Mouse (Mus musculus) embryonic facial prominence, embryonic 14.5 days (tissue): Measurements from ENCODE around the gene Twnk. TPM values are rescaled to one million over a fixed set of nuclear protein-coding genes. Genes with fewer than 3 reads are reported as not detected.

Experiments used
- ATAC-seq: fragments of 200-750 bp; cut with Nextera tagmentation; 2 replicates; pipeline ENCODE4 v1.8.0; 2017; ENCODE audit warnings: low read depth, moderate number of reproducible peaks, moderate TSS enrichment
- DNase-seq: peaks from one replicate; pipeline ENCODE4 v3.0.0-alpha.2; 2015; ENCODE audit warnings: low spot score
- H3K27ac ChIP-seq: fragments of 300-500 bp; sonication (generic); replicated peaks from 2 replicates; pipeline ENCODE4 v1.5.1; 2014; ENCODE audit warnings: low read depth, mild to moderate bottlenecking, low read length, moderate library complexity
- H3K27me3 ChIP-seq: fragments of 300-500 bp; sonication (generic); replicated peaks from 2 replicates; pipeline ENCODE4 v1.6.1; 2014; ENCODE audit warnings: low read length; ENCODE audit not compliant: control insufficient read depth, insufficient read depth
- H3K36me3 ChIP-seq: fragments of 300-500 bp; sonication (generic); 2 replicates; pipeline ENCODE4 v1.6.1; 2014; ENCODE audit warnings: low read length, mixed read lengths; ENCODE audit not compliant: control insufficient read depth, insufficient read depth
- H3K4me1 ChIP-seq: fragments of 300-500 bp; sonication (generic); 2 replicates; pipeline ENCODE4 v1.6.1; 2014; ENCODE audit warnings: antibody characterized with exemption, low read length; ENCODE audit not compliant: control insufficient read depth, insufficient read depth
- H3K4me2 ChIP-seq: fragments of 300-500 bp; sonication (generic); 2 replicates; pipeline ENCODE4 v1.6.1; 2014; ENCODE audit warnings: low read depth, mild to moderate bottlenecking, low read length, moderate library complexity, mixed read lengths
- H3K4me3 ChIP-seq: fragments of 300-500 bp; sonication (generic); 2 replicates; pipeline ENCODE4 v1.5.1; 2014; ENCODE audit warnings: low read depth, mild to moderate bottlenecking, low read length
- H3K9ac ChIP-seq: fragments of 300-500 bp; sonication (generic); 2 replicates; pipeline ENCODE4 v1.6.1; 2014; ENCODE audit warnings: low read depth, mild to moderate bottlenecking, low read length, moderate library complexity, mixed read lengths
- H3K9me3 ChIP-seq: fragments of 300-500 bp; sonication (generic); 2 replicates; pipeline ENCODE4 v1.6.1; 2016; ENCODE audit warnings: low read length; ENCODE audit not compliant: control insufficient read depth
- WGBS: fragments of 180-500 bp; shearing (Covaris S2); extraction: QIAGEN DNeasy Blood & Tissue Kit; methylation state at CpG from one replicate; pipeline ENCODE4 v1.1.7; 2014; 5-methylcytosine and 5-hydroxymethylcytosine counted together
- polyA plus RNA-seq: library from polyadenylated mRNA; unstranded; fragments of >200 nt; fragmentation: Nextera tagmentation; extraction: Ambion mirVana; gene quantifications from 2 replicates; pipeline ENCODE4 v1.2.1, GENCODE M21; 2014

Gene Twnk
- polyA plus RNA-seq: 10.5 and 11.2 TPM in 2 replicates

GRCm38 (mm10) chr19:45005444-45005843, at the start of gene Twnk:
Gene Twnk, plus strand, starts transcription at chr19:45005663.
- H3K4me3 ChIP-seq: peak within 1 kb of the TSS; percentile 90
- ATAC-seq (no peak), DNase-seq (no peak)
- H3K4me2 ChIP-seq: peak within 1 kb of the TSS; percentile 95
- H3K9me3 ChIP-seq: no peaks in the 10 kb centered on the region
- peaks cover 53% of the 10 kb centered on the region for H3K36me3 ChIP-seq
- 13% methylated on average over 16 of the region's 16 CpGs for WGBS
- peak within 1 kb of the TSS; percentile 82 for H3K9ac ChIP-seq
- H3K27me3 ChIP-seq: no peaks in the 10 kb centered on the region
- peak within 1 kb of the TSS; percentile 75 for H3K27ac ChIP-seq
- peaks cover 13% of the 10 kb centered on the region for H3K4me1 ChIP-seq

GRCm38 (mm10) chr19:44959633-44960032, 45.8 kb upstream of the Twnk start:
- DNase-seq: no peak
- no peak overlapping the region for H3K4me3 ChIP-seq
- no peak for ATAC-seq
- H3K27ac ChIP-seq: no peak overlapping the region
- H3K9me3 ChIP-seq: no peaks in the 10 kb centered on the region
- whole genome bisulfite sequencing: 94% methylated on average over 2 of the region's 2 CpGs
- no peaks in the 10 kb centered on the region for H3K27me3 ChIP-seq
- no peaks in the 10 kb centered on the region for H3K4me1 ChIP-seq
- H3K9ac ChIP-seq: no peak overlapping the region
- H3K4me2 ChIP-seq: no peak overlapping the region
- peaks cover 90% of the 10 kb centered on the region for H3K36me3 ChIP-seq

DNA sequence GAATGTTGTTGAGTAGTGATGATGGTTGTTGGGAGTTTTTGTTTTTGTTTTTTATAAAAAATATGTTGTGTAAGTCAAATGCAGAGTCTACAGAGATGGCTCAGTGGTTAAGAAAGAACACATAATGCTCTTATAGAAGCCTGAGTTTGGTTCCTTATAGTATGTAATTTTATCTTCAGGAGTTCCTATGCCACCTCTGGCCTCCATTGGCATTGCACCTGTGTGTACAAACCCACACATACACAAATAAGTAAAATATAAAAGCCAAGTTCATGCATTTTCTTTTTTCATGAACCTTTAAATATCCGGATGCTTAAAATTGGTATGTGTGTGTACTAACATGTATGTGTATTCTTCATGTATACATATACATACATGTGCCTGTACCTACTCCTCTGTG, 39.5 kb upstream of the Twnk start:
- H3K27ac ChIP-seq: no peak overlapping the region
- DNase-seq (no peak), ATAC-seq (no peak)
- no peaks in the 10 kb centered on the region for H3K9me3 ChIP-seq
- WGBS: 100% methylated on average over 1 of the region's 1 CpGs
- no peaks in the 10 kb centered on the region for H3K4me1 ChIP-seq
- peaks cover 91% of the 10 kb centered on the region for H3K36me3 ChIP-seq
- no peak overlapping the region for H3K9ac ChIP-seq
- no peak overlapping the region for H3K4me3 ChIP-seq
- no peaks in the 10 kb centered on the region for H3K27me3 ChIP-seq
- H3K4me2 ChIP-seq: no peak overlapping the region

DNA sequence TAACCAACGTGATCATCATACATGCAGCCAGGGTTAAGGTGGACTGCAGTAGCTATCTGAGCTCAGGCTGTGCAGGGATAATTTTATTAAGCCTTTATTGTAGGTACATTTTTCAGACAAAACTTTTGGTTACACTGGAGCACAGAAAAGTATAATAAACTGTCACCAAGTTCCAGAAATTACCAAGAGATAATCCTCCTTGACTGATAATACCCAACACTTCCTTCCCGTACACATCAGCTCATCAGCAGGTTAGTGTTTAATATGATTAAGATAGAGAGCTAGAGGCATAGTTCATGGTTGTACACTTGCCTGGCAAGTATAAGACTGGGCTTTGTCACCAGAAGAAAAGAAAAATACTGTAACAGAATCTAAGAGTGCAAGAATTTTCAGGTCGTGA, 37.1 kb upstream of the Twnk start:
- Histone ChIP-seq H3K4me1 (no peaks in the 10 kb centered on the region), H3K4me2 (no peak overlapping the region), H3K4me3 (no peak overlapping the region), H3K9me3 (no peaks in the 10 kb centered on the region), H3K9ac (no peak overlapping the region), H3K27ac (no peak overlapping the region), H3K36me3 (peaks cover 92% of the 10 kb centered on the region), H3K27me3 (no peaks in the 10 kb centered on the region)
- whole genome bisulfite sequencing: 90% methylated on average over 3 of the region's 3 CpGs
- no peak for ATAC-seq
- DNase-seq: no peak

DNA sequence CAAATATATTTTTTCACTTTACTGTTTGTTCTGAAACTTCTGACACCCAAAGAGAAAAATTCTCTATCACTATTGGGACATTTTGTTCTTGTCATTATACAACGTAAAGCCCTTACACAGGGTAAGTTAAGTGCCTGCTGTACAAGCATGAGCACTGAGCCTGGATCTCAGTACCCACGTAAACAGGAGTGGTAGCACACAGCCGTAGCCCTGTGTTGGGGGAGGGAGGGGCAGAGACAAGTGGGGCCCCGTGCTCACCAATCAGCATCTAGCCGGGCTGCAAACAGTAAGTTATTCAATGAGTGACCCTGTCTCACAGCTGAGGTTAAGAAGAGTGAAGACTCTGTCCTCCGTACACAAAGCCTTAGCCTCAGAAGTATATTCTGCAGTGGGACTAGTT, 28.8 kb upstream of the Twnk start:
- 74% methylated on average over 6 of the region's 6 CpGs for WGBS
- Histone ChIP-seq H3K27me3 (no peaks in the 10 kb centered on the region), H3K4me1 (no peaks in the 10 kb centered on the region), H3K27ac (no peak overlapping the region), H3K4me3 (no peak overlapping the region), H3K36me3 (peaks cover 98% of the 10 kb centered on the region), H3K9me3 (no peaks in the 10 kb centered on the region), H3K4me2 (no peak overlapping the region), H3K9ac (no peak overlapping the region)
- DNase-seq (no peak), ATAC-seq (no peak)

- DNase-seq: no peak
- H3K9me3 ChIP-seq: no peaks in the 10 kb centered on the region
- 83% methylated on average over 6 of the region's 6 CpGs for WGBS
- H3K4me3 ChIP-seq: no peak overlapping the region
- H3K27me3 ChIP-seq: no peaks in the 10 kb centered on the region
- no peaks in the 10 kb centered on the region for H3K4me1 ChIP-seq
- ATAC-seq: no peak
- peaks cover 97% of the 10 kb centered on the region for H3K36me3 ChIP-seq
- H3K9ac ChIP-seq: no peak overlapping the region
- H3K4me2 ChIP-seq: no peak overlapping the region
- H3K27ac ChIP-seq: no peak overlapping the region
Observed at GRCm38 (mm10) chr19:44977148-44977547, 28.3 kb upstream of the Twnk start.

DNA sequence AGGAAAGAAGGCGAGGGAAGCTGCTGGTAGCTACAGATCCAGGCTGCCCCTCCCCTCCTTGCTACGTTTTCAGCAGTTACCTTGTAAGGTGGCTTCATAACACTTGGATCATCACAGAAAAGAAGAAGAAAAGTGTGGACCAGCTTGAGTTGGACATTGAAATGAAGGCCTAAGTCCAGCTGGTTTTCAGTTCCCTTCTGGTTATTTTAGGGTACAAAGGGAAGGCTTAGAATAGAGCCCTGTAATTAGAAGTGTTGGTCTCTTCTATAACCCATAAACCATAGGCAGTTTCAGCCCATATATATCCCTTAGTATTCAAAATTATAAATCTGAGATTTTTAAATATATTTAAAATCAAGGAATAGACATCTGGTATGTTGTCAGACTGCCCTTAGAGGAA, 24.7 kb upstream of the Twnk start:
- DNase-seq: no peak
- H3K4me2 ChIP-seq: no peak overlapping the region
- H3K9ac ChIP-seq: no peak overlapping the region
- H3K27me3 ChIP-seq: no peaks in the 10 kb centered on the region
- H3K4me1 ChIP-seq: no peaks in the 10 kb centered on the region
- peaks cover 65% of the 10 kb centered on the region for H3K36me3 ChIP-seq
- H3K27ac ChIP-seq: no peak overlapping the region
- H3K4me3 ChIP-seq: no peak overlapping the region
- no peak for ATAC-seq
- 79% methylated on average over 2 of the region's 2 CpGs for WGBS
- no peaks in the 10 kb centered on the region for H3K9me3 ChIP-seq

- no peaks in the 10 kb centered on the region for H3K9me3 ChIP-seq
- no peak overlapping the region for H3K9ac ChIP-seq
- peaks cover 47% of the 10 kb centered on the region for H3K36me3 ChIP-seq
- H3K27me3 ChIP-seq: no peaks in the 10 kb centered on the region
- no peak for ATAC-seq
- no peak overlapping the region for H3K27ac ChIP-seq
- DNase-seq: no peak
- no peak overlapping the region for H3K4me2 ChIP-seq
- H3K4me3 ChIP-seq: no peak overlapping the region
- WGBS: 89% methylated on average over 7 of the region's 7 CpGs
- no peaks in the 10 kb centered on the region for H3K4me1 ChIP-seq
Observed at GRCm38 (mm10) chr19:44982477-44983115, 22.9 kb upstream of the Twnk start.

GRCm38 (mm10) chr19:44983366-44983765, 22.1 kb upstream of the Twnk start:
- DNase-seq (no peak), ATAC-seq (no peak)
- Histone ChIP-seq H3K9ac (no peak overlapping the region), H3K27me3 (no peaks in the 10 kb centered on the region), H3K4me2 (no peak overlapping the region), H3K4me1 (peaks cover 2% of the 10 kb centered on the region; the same call in 1 of the 2 replicates), H3K36me3 (peaks cover 40% of the 10 kb centered on the region), H3K4me3 (no peak overlapping the region), H3K27ac (no peak overlapping the region), H3K9me3 (no peaks in the 10 kb centered on the region)
- 88% methylated on average over 6 of the region's 6 CpGs for WGBS
